In genomic region chr5:31083949-31084348, GRCm38 (mm10) we compare ENCODE assay signal across 13 mouse cellular contexts. TPM values are rescaled to one million over a fixed set of nuclear protein-coding genes. Genes with fewer than 3 reads are reported as not detected.
A peak's percentile ranks its signal among the peaks of the same experiment; 100 is the strongest.
DNase-seq lines count a peak whose midpoint lies in the region; ATAC-seq lines count a peak whose summit lies in the region.
"Had no signal": no experiment of that assay in that cellular context is flagged by ENCODE, and none has a peak within 500 bp of the region (broad histone marks: within the 10 kb centered on the region; RNA-seq: fewer than 3 reads in every experiment).

No protein-coding gene starts in this region.

- H3K9ac ChIP-seq in heart, embryonic 12.5 days: no peak overlapping the region
- H3K9ac ChIP-seq in midbrain, embryonic 15.5 days: no peak overlapping the region
- H3K9ac ChIP-seq: embryonic facial prominence, embryonic 15.5 days; limb, embryonic 13.5 days; stomach, embryonic 15.5 days had no signal

- peak overlapping the region; percentile 62 for H3K27ac ChIP-seq in heart, embryonic 12.5 days (ENCODE audit: poor library complexity, severe bottlenecking)
- H3K27ac ChIP-seq in hindbrain, embryonic 10.5 days: peak overlapping the region; percentile 67; the same call in 1 of the 2 replicates
- no peak overlapping the region for H3K27ac ChIP-seq in midbrain, embryonic 15.5 days
- H3K27ac ChIP-seq: embryonic facial prominence, embryonic 15.5 days; limb, embryonic 13.5 days; stomach, embryonic 15.5 days had no signal

- no peaks in the 10 kb centered on the region for H3K9me3 ChIP-seq in heart, embryonic 12.5 days (replicated peaks)
- no peaks in the 10 kb centered on the region for H3K9me3 ChIP-seq in hindbrain, embryonic 10.5 days
- no peaks in the 10 kb centered on the region for H3K9me3 ChIP-seq in midbrain, embryonic 15.5 days
- H3K9me3 ChIP-seq: embryonic facial prominence, embryonic 15.5 days; limb, embryonic 13.5 days; stomach, embryonic 15.5 days had no signal

- DNase-seq in heart, postnatal 4 days: no peak
- peak; percentile 48 to 58 for DNase-seq in B cell, adult 2 months
- DNase-seq in hindbrain, embryonic 10.5 days (ENCODE audit: low spot score): peak; percentile 37
- no peak for DNase-seq in gastrocnemius, postnatal 10 days
- DNase-seq in urinary bladder, postnatal 4 days (ENCODE audit: low spot score in 2 of 2): no peak
- DNase-seq: cerebellum, adult 11 months had no signal

- peaks cover 3% of the 10 kb centered on the region; the same call in 1 of the 2 replicates for H3K36me3 ChIP-seq in heart, embryonic 12.5 days
- H3K36me3 ChIP-seq in hindbrain, embryonic 10.5 days: peaks cover 3% of the 10 kb centered on the region
- no peaks in the 10 kb centered on the region for H3K36me3 ChIP-seq in midbrain, embryonic 15.5 days (replicated peaks)

- peak overlapping the region; percentile 67 for H3K4me2 ChIP-seq in heart, embryonic 12.5 days
- H3K4me2 ChIP-seq in midbrain, embryonic 15.5 days: no peak overlapping the region
- H3K4me2 ChIP-seq: embryonic facial prominence, embryonic 15.5 days; limb, embryonic 13.5 days; stomach, embryonic 15.5 days had no signal

- H3K4me3 ChIP-seq in heart, embryonic 12.5 days: no peak overlapping the region
- H3K4me3 ChIP-seq in hindbrain, embryonic 10.5 days: peak overlapping the region; percentile 20; the same call in 1 of the 2 replicates
- no peak overlapping the region for H3K4me3 ChIP-seq in midbrain, embryonic 15.5 days
- H3K4me3 ChIP-seq: embryonic facial prominence, embryonic 15.5 days; limb, embryonic 13.5 days; stomach, embryonic 15.5 days had no signal

- H3K27me3 ChIP-seq in heart, embryonic 12.5 days (replicated peaks): peaks cover 28% of the 10 kb centered on the region
- peaks cover 46% of the 10 kb centered on the region for H3K27me3 ChIP-seq in hindbrain, embryonic 10.5 days (ENCODE audit: insufficient read depth, poor library complexity, severe bottlenecking)
- no peaks in the 10 kb centered on the region for H3K27me3 ChIP-seq in midbrain, embryonic 15.5 days (replicated peaks)

- ATAC-seq in heart, embryonic 12.5 days (ENCODE audit: insufficient number of reproducible peaks, low FRiP score): no peak
- ATAC-seq in midbrain, embryonic 15.5 days (replicated peaks): peak; percentile 51; the same call in 1 of the 2 replicates
- no peak for ATAC-seq in megakaryocyte progenitor cell, adult 5-6 weeks (replicated peaks; ENCODE audit: poor library complexity)

- WGBS in heart, embryonic 12.5 days: 8% methylated on average over 8 of the region's 8 CpGs
- WGBS in hindbrain, embryonic 10.5 days: 9% methylated on average over 8 of the region's 8 CpGs
- under 1% methylated on average over 8 of the region's 8 CpGs for WGBS in midbrain, embryonic 15.5 days

- H3K4me1 ChIP-seq in heart, embryonic 12.5 days (replicated peaks): peaks cover 37% of the 10 kb centered on the region
- H3K4me1 ChIP-seq in hindbrain, embryonic 10.5 days (replicated peaks): peaks cover 34% of the 10 kb centered on the region
- H3K4me1 ChIP-seq in midbrain, embryonic 15.5 days: peaks cover 16% of the 10 kb centered on the region

RNA-seq across cellular contexts. Expression of gene Dnajc5g, which starts 22.1 kb away (rescaled TPM):
- polyA plus RNA-seq in heart, embryonic 12.5 days (2016; fragmentation: Nextera tagmentation; extraction: Ambion mirVana): not detected in 2 replicates
- total RNA-seq in heart, postnatal 4 days (2021): not detected
- not detected in 2 replicates for polyA plus RNA-seq in hindbrain, embryonic 10.5 days (2016; fragmentation: Nextera tagmentation; extraction: Ambion mirVana)
- polyA plus RNA-seq in midbrain, embryonic 15.5 days (2015; fragmentation: Nextera tagmentation; extraction: Ambion mirVana): not detected in 2 replicates
- not detected in 2 replicates for total RNA-seq in megakaryocyte progenitor cell, adult 5-6 weeks (2015)
- total RNA-seq in megakaryocyte progenitor cell, adult 5-6 weeks (2017): not detected in 2 replicates
- not detected for total RNA-seq in gastrocnemius, postnatal 10 days (2021)
- total RNA-seq: gastrocnemius, postnatal 4 days had no signal
- polyA plus RNA-seq: embryonic facial prominence, embryonic 15.5 days; limb, embryonic 13.5 days; stomach, embryonic 15.5 days had no signal

RNA-seq across cellular contexts. Expression of gene Slc30a3, which starts 24.1 kb away (rescaled TPM):
- polyA plus RNA-seq in heart, embryonic 12.5 days (2016; fragmentation: Nextera tagmentation; extraction: Ambion mirVana): 0.39 and 0.47 TPM in 2 replicates
- under 1 TPM in 1 of 2 experiments, not detected in 1; 0.24 TPM for total RNA-seq in heart, postnatal 4 days (2021)
- polyA plus RNA-seq in hindbrain, embryonic 10.5 days (2016; fragmentation: Nextera tagmentation; extraction: Ambion mirVana): 2.1 and 9.3 TPM in 2 replicates
- polyA plus RNA-seq in midbrain, embryonic 15.5 days (2015; fragmentation: Nextera tagmentation; extraction: Ambion mirVana): 20.4 and 21.5 TPM in 2 replicates
- total RNA-seq in megakaryocyte progenitor cell, adult 5-6 weeks (2015): not detected in 2 replicates
- total RNA-seq in megakaryocyte progenitor cell, adult 5-6 weeks (2017): not detected in 2 replicates
- under 1 TPM; 0.27 to 0.28 TPM for total RNA-seq in gastrocnemius, postnatal 10 days (2021)
- total RNA-seq: gastrocnemius, postnatal 4 days had no signal

RNA-seq across cellular contexts. Expression of gene Cad, which starts 29.4 kb away (rescaled TPM):
- polyA plus RNA-seq in heart, embryonic 12.5 days (2016; fragmentation: Nextera tagmentation; extraction: Ambion mirVana): 38.4 and 39.2 TPM in 2 replicates
- total RNA-seq in heart, postnatal 4 days (2021): 10 to 100 TPM; 33.5 to 40.7 TPM
- polyA plus RNA-seq in hindbrain, embryonic 10.5 days (2016; fragmentation: Nextera tagmentation; extraction: Ambion mirVana): 43.5 and 55.9 TPM in 2 replicates
- 14.9 and 16.2 TPM in 2 replicates for polyA plus RNA-seq in midbrain, embryonic 15.5 days (2015; fragmentation: Nextera tagmentation; extraction: Ambion mirVana)
- total RNA-seq in megakaryocyte progenitor cell, adult 5-6 weeks (2015): 43.4 and 51.2 TPM in 2 replicates
- 28.6 and 28.9 TPM in 2 replicates for total RNA-seq in megakaryocyte progenitor cell, adult 5-6 weeks (2017)
- total RNA-seq in gastrocnemius, postnatal 10 days (2021): 10 to 100 TPM; 20.0 to 29.6 TPM

RNA-seq across cellular contexts. Expression of gene Trim54, which starts 32.6 kb away (rescaled TPM):
- 12.8 and 12.9 TPM in 2 replicates for polyA plus RNA-seq in heart, embryonic 12.5 days (2016; fragmentation: Nextera tagmentation; extraction: Ambion mirVana)
- total RNA-seq in heart, postnatal 4 days (2021): 10 to 100 TPM; 33.4 to 35.6 TPM
- not detected in 2 replicates for polyA plus RNA-seq in hindbrain, embryonic 10.5 days (2016; fragmentation: Nextera tagmentation; extraction: Ambion mirVana)
- polyA plus RNA-seq in midbrain, embryonic 15.5 days (2015; fragmentation: Nextera tagmentation; extraction: Ambion mirVana): not detected in 2 replicates
- total RNA-seq in megakaryocyte progenitor cell, adult 5-6 weeks (2015): not detected in 2 replicates
- not detected in 2 replicates for total RNA-seq in megakaryocyte progenitor cell, adult 5-6 weeks (2017)
- total RNA-seq in gastrocnemius, postnatal 10 days (2021): 100 to 1,000 TPM; 161 to 173 TPM
- polyA plus RNA-seq: stomach, embryonic 15.5 days had no signal

RNA-seq across cellular contexts. Expression of gene Slc5a6, which starts 35.2 kb away (rescaled TPM):
- 7.9 and 8.0 TPM in 2 replicates for polyA plus RNA-seq in heart, embryonic 12.5 days (2016; fragmentation: Nextera tagmentation; extraction: Ambion mirVana)
- total RNA-seq in heart, postnatal 4 days (2021): 1 to 10 TPM; 7.0 to 7.2 TPM
- polyA plus RNA-seq in hindbrain, embryonic 10.5 days (2016; fragmentation: Nextera tagmentation; extraction: Ambion mirVana): 8.1 and 10.1 TPM in 2 replicates
- polyA plus RNA-seq in midbrain, embryonic 15.5 days (2015; fragmentation: Nextera tagmentation; extraction: Ambion mirVana): 26.9 and 29.1 TPM in 2 replicates
- total RNA-seq in megakaryocyte progenitor cell, adult 5-6 weeks (2015): 3.5 and 4.8 TPM in 2 replicates
- 7.5 and 8.9 TPM in 2 replicates for total RNA-seq in megakaryocyte progenitor cell, adult 5-6 weeks (2017)
- 1 to 10 TPM; 2.9 to 3.5 TPM for total RNA-seq in gastrocnemius, postnatal 10 days (2021)

Comparison
In these comparisons a context has a peak if more than half of its experiments do, and no peak if none do; other contexts are left out.
1. DNase-seq: peak in B cell, adult 2 months (2 of 2) and hindbrain, embryonic 10.5 days (single experiment); none in heart, postnatal 4 days (single experiment), gastrocnemius, postnatal 10 days (single experiment) and urinary bladder, postnatal 4 days (0 of 2).